Mouse (Mus musculus) limb, embryonic 11.5 days (tissue): Measurements from ENCODE around the gene Ccdc36. TPM values are rescaled to one million over a fixed set of nuclear protein-coding genes. Genes with fewer than 3 reads are reported as not detected.

Experiments used
- ATAC-seq: fragments of 200-750 bp; cut with Nextera tagmentation; 2 replicates; pipeline ENCODE4 v1.8.0; 2017; ENCODE audit warnings: low read depth; ENCODE audit not compliant: insufficient number of reproducible peaks, low FRiP score, low TSS enrichment
- DNase-seq: peaks from one replicate; pipeline ENCODE4 v3.0.0-alpha.2; 2015; ENCODE audit warnings: low spot score
- H3K27ac ChIP-seq: fragments of 300-500 bp; sonication (generic); replicated peaks from 2 replicates; pipeline ENCODE4 v1.5.1; 2014; ENCODE audit warnings: low read depth, mild to moderate bottlenecking, low read length
- H3K27me3 ChIP-seq: fragments of 300-500 bp; sonication (generic); 2 replicates; pipeline ENCODE4 v1.6.1; 2014; ENCODE audit warnings: mild to moderate bottlenecking, low read length, mixed read lengths; ENCODE audit not compliant: control insufficient read depth, insufficient read depth
- H3K36me3 ChIP-seq: fragments of 300-500 bp; sonication (generic); 2 replicates; pipeline ENCODE4 v1.6.1; 2014; ENCODE audit warnings: mild to moderate bottlenecking, low read length, moderate library complexity, mixed read lengths; ENCODE audit not compliant: control insufficient read depth, insufficient read depth
- H3K4me1 ChIP-seq: fragments of 300-500 bp; sonication (generic); 2 replicates; pipeline ENCODE4 v1.6.1; 2014; ENCODE audit warnings: low read length, mixed read lengths; ENCODE audit not compliant: control insufficient read depth, insufficient read depth
- H3K4me2 ChIP-seq: fragments of 300-500 bp; sonication (generic); 2 replicates; pipeline ENCODE4 v1.6.1; 2014; ENCODE audit warnings: low read depth, mild to moderate bottlenecking, moderate library complexity; ENCODE audit not compliant: severe bottlenecking
- H3K4me3 ChIP-seq: fragments of 300-500 bp; sonication (generic); 2 replicates; pipeline ENCODE4 v1.5.1; 2014; ENCODE audit warnings: low read depth, low read length
- H3K9ac ChIP-seq: fragments of 300-500 bp; sonication (generic); 2 replicates; pipeline ENCODE4 v1.6.1; 2014; ENCODE audit warnings: mild to moderate bottlenecking, low read length
- H3K9me3 ChIP-seq: fragments of 300-500 bp; sonication (generic); 2 replicates; pipeline ENCODE4 v1.6.1; 2016; ENCODE audit warnings: low read length; ENCODE audit not compliant: control insufficient read depth
- WGBS: fragments of 180-500 bp; shearing (Covaris S2); extraction: QIAGEN DNeasy Blood & Tissue Kit; methylation state at CpG from one replicate; pipeline ENCODE4 v1.1.7; 2014; 5-methylcytosine and 5-hydroxymethylcytosine counted together
- polyA plus RNA-seq: library from polyadenylated mRNA; unstranded; fragments of >200 nt; fragmentation: Nextera tagmentation; extraction: Ambion mirVana; gene quantifications from 2 replicates; pipeline ENCODE4 v1.2.1, GENCODE M21; 2014

The Ccdc36 gene
- polyA plus RNA-seq, 1 experiment from 2014 or later: 1.5 TPM

DNA sequence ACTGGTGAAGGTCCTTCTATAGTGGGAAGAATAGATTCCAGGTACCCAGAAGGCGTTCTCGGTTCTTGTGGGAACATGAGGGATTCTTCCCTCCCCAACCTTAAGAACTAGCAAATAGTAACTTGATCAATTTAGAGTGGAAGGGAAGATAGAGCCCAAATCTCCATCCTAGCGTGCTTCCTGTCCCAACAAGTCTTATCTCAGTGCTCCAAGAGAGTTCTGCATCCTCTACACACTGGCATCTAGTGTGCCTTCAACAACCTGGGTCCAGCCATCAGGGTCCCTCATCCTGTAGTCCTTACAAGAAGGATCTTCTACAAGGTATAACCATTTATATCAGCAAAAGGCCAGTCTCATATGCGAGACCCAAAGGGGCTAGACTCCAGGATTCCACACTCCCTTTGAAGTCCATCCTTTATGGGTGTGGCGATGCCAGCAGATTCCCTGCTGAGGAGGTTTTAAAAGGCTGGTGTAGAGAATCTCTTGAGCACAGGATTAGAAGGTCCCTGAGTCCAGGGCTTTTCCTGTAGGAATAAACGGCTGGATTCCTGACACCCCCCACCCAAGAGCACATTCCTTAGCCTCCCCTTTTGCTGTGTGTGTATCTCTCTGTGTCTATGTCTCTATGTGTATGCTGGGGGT is 23.4 kb upstream of the Ccdc36 start:
- Histone ChIP-seq H3K4me2 (peak overlapping the region; percentile 95), H3K4me1 (peaks cover 19% of the 10 kb centered on the region)
- 50% methylated on average over 6 of the region's 6 CpGs for WGBS

GRCm38 (mm10) chr9:108451170-108451493 is 22.8 kb upstream of the Ccdc36 start:
- Histone ChIP-seq H3K4me2 (peak overlapping the region; percentile 95), H3K27ac (no peak overlapping the region), H3K27me3 (no peaks in the 10 kb centered on the region), H3K9ac (peak overlapping the region; percentile 17; the same call in 1 of the 2 replicates), H3K36me3 (no peaks in the 10 kb centered on the region), H3K4me1 (peaks cover 19% of the 10 kb centered on the region), H3K9me3 (no peaks in the 10 kb centered on the region), H3K4me3 (peak overlapping the region; percentile 50; the same call in 1 of the 2 replicates)
- WGBS: 89% methylated on average over 6 of the region's 6 CpGs
- DNase-seq (no peak), ATAC-seq (no peak)

More for the DNA sequence above, 23.4 kb upstream of the Ccdc36 start:
- Histone ChIP-seq H3K27ac (no peak overlapping the region), H3K27me3 (no peaks in the 10 kb centered on the region), H3K9me3 (no peaks in the 10 kb centered on the region), H3K9ac (peak overlapping the region; percentile 67), H3K4me3 (peak overlapping the region; percentile 50), H3K36me3 (no peaks in the 10 kb centered on the region)
- 0 out of 2 replicates have a peak, but pooled peaks have one; percentile 1 for ATAC-seq
- no peak for DNase-seq

DNA sequence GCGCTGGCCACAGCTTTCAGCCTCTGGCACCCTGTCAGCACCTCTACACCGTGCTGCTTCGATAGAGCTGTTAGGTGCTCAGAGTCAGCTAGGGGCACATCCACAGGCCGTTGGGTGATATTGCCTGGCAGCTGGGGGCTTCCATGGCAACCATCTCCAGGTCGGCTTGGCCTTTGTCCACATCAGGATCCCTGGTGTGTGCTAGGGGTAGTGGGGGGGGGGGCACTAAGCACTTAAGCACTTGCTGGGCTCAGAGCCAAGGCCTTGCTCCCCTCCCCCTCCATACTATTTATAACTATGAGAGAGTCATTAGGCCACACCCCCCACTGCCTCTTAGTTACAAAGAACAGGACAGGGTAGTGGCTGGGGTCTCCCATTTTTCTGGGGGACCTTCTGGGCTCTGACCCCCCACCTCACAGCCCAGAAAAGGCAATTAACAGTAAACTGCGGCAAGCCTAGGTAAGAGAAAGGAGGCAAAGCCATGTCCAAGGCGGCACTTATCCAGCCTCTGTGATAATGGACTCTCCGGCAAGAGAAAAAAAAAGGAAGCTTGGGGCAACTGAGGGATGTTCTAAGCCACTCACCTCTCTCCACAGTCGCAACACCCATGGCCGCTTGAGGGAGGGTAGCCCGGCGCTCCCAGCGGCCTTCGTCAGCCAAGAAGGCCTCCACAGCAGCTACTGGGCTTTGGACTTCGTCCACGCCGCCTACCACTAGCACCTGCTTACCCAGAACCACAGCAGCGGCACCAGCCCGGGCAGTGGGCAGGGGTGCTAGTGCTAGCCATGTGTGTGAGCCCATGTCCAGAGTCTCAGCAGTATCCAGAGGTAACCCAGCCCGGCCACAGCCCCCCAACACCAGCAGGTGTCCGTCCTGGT is 22.2 kb upstream of the Ccdc36 start:
- WGBS: 77% methylated on average over 21 of the region's 21 CpGs
- H3K4me3 ChIP-seq: no peak overlapping the region
- H3K9me3 ChIP-seq: no peaks in the 10 kb centered on the region
- peaks cover 19% of the 10 kb centered on the region for H3K4me1 ChIP-seq
- no peak for DNase-seq
- H3K9ac ChIP-seq: peak overlapping the region; percentile 17; the same call in 1 of the 2 replicates
- no peaks in the 10 kb centered on the region for H3K27me3 ChIP-seq
- no peak overlapping the region; the same call in 1 of the 2 replicates for H3K27ac ChIP-seq
- ATAC-seq: peak; percentile 11
- no peaks in the 10 kb centered on the region for H3K36me3 ChIP-seq
- H3K4me2 ChIP-seq: peak overlapping the region; percentile 95; the same call in 1 of the 2 replicates

- H3K9ac ChIP-seq: no peak overlapping the region
These were observed 21.6 kb upstream of the Ccdc36 start for GRCm38 (mm10) chr9:108449860-108450259.

DNA sequence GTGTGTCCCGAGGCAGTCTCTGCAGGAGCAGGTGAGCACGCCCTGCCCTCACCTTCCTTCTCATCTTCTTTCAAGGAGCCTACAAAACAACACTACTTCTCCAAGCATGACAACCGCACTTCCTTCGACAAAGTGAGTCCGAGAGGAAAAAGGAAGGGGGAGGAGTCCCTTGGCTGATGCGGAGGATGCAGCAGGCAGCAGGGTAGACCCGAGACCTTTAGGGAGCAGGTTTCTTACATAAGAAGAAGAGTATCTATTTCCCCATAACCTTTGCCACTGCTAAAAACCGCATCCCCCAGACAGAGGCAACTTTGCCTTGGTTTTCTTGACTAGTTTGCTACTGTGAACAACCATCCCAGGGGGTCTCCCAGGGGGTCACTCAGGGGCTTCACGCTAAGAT is 16.8 kb upstream of the Ccdc36 start:
- no peak overlapping the region for H3K4me2 ChIP-seq
- H3K4me3 ChIP-seq: no peak overlapping the region
- ATAC-seq (no peak), DNase-seq (no peak)
- 67% methylated on average over 9 of the region's 9 CpGs for WGBS
- H3K27ac ChIP-seq: no peak overlapping the region
- H3K36me3 ChIP-seq: no peaks in the 10 kb centered on the region
- no peaks in the 10 kb centered on the region for H3K9me3 ChIP-seq
- H3K27me3 ChIP-seq: no peaks in the 10 kb centered on the region
- H3K4me1 ChIP-seq: peaks cover 6% of the 10 kb centered on the region
- H3K9ac ChIP-seq: no peak overlapping the region

More at GRCm38 (mm10) chr9:108449860-108450259, 21.6 kb upstream of the Ccdc36 start:
- WGBS: 57% methylated on average over 4 of the region's 4 CpGs
- no peaks in the 10 kb centered on the region for H3K9me3 ChIP-seq
- peaks cover 19% of the 10 kb centered on the region for H3K4me1 ChIP-seq
- H3K36me3 ChIP-seq: no peaks in the 10 kb centered on the region
- H3K27me3 ChIP-seq: no peaks in the 10 kb centered on the region
- ATAC-seq (no peak), DNase-seq (peak; percentile 66)
- no peak overlapping the region for H3K4me3 ChIP-seq
- no peak overlapping the region; the same call in 1 of the 2 replicates for H3K27ac ChIP-seq
- H3K4me2 ChIP-seq: peak overlapping the region; percentile 17; the same call in 1 of the 2 replicates

GRCm38 (mm10) chr9:108441236-108441919 is 13.1 kb upstream of the Ccdc36 start:
- Histone ChIP-seq H3K4me1 (no peaks in the 10 kb centered on the region), H3K4me3 (no peak overlapping the region), H3K9me3 (no peaks in the 10 kb centered on the region), H3K27me3 (no peaks in the 10 kb centered on the region), H3K27ac (no peak overlapping the region), H3K4me2 (no peak overlapping the region), H3K36me3 (no peaks in the 10 kb centered on the region), H3K9ac (no peak overlapping the region)
- no peak for ATAC-seq
- DNase-seq: no peak
- 93% methylated on average over 11 of the region's 11 CpGs for WGBS

GRCm38 (mm10) chr9:108440485-108440884 is 12.2 kb upstream of the Ccdc36 start:
- DNase-seq (no peak), ATAC-seq (no peak)
- no peak overlapping the region for H3K4me3 ChIP-seq
- no peaks in the 10 kb centered on the region for H3K27me3 ChIP-seq
- H3K27ac ChIP-seq: no peak overlapping the region
- no peak overlapping the region for H3K4me2 ChIP-seq
- no peaks in the 10 kb centered on the region for H3K9me3 ChIP-seq
- whole genome bisulfite sequencing: 80% methylated on average over 5 of the region's 5 CpGs
- H3K4me1 ChIP-seq: no peaks in the 10 kb centered on the region
- H3K9ac ChIP-seq: no peak overlapping the region
- H3K36me3 ChIP-seq: no peaks in the 10 kb centered on the region

- H3K27ac ChIP-seq: no peak overlapping the region
- no peak overlapping the region for H3K9ac ChIP-seq
- no peak for ATAC-seq
- no peak for DNase-seq
- H3K4me3 ChIP-seq: no peak overlapping the region
- H3K9me3 ChIP-seq: no peaks in the 10 kb centered on the region
- no peak overlapping the region for H3K4me2 ChIP-seq
- no peaks in the 10 kb centered on the region for H3K27me3 ChIP-seq
- H3K36me3 ChIP-seq: no peaks in the 10 kb centered on the region
- no peaks in the 10 kb centered on the region for H3K4me1 ChIP-seq
- 85% methylated on average over 6 of the region's 6 CpGs for WGBS
These were observed 10.9 kb upstream of the Ccdc36 start for GRCm38 (mm10) chr9:108439176-108439575.
